Mouse (Mus musculus) midbrain, embryonic 10.5 days (tissue): Measurements from ENCODE around the gene Cacna1c. TPM values are rescaled to one million over a fixed set of nuclear protein-coding genes. Genes with fewer than 3 reads are reported as not detected.
"Not testable (repeated sequence)": the region's sequence is repeated elsewhere in the genome, so short reads cannot be mapped to it uniquely, and the experiment has no call there.

Source experiments
- DNase-seq: peaks from one replicate; pipeline ENCODE4 v3.0.0-alpha.2; 2017; ENCODE audit warnings: low spot score
- H3K27ac ChIP-seq: fragments of 300-500 bp; sonication (generic); replicated peaks from 2 replicates; pipeline ENCODE4 v1.5.1; 2016; ENCODE audit warnings: mild to moderate bottlenecking
- H3K27me3 ChIP-seq: fragments of 300-500 bp; sonication (generic); 2 replicates; pipeline ENCODE4 v1.6.1; 2016; ENCODE audit warnings: low read depth, mild to moderate bottlenecking; ENCODE audit not compliant: poor library complexity, severe bottlenecking
- H3K36me3 ChIP-seq: fragments of 300-500 bp; sonication (generic); 2 replicates; pipeline ENCODE4 v1.6.1; 2016; ENCODE audit warnings: mild to moderate bottlenecking, moderate library complexity
- H3K4me1 ChIP-seq: fragments of 300-500 bp; sonication (generic); 2 replicates; pipeline ENCODE4 v1.6.1; 2016
- H3K4me3 ChIP-seq: fragments of 300-500 bp; sonication (generic); 2 replicates; pipeline ENCODE4 v1.5.1; 2016; ENCODE audit warnings: mild to moderate bottlenecking, moderate library complexity
- H3K9me3 ChIP-seq: fragments of 300-500 bp; sonication (generic); replicated peaks from 2 replicates; pipeline ENCODE4 v1.6.1; 2016; ENCODE audit warnings: mild to moderate bottlenecking
- WGBS: fragments of 180-500 bp; shearing (Covaris S2); methylation state at CpG from one replicate; pipeline ENCODE4 v1.1.7; 2016; 5-methylcytosine and 5-hydroxymethylcytosine counted together
- polyA plus RNA-seq: library from polyadenylated mRNA; unstranded; fragments of >200 nt; fragmentation: Nextera tagmentation; extraction: Ambion mirVana; gene quantifications from 2 replicates; pipeline ENCODE4 v1.2.1, GENCODE M21; 2016

Gene Cacna1c
- polyA plus RNA-seq, 1 experiment from 2014 or later: 1.5 TPM

DNA sequence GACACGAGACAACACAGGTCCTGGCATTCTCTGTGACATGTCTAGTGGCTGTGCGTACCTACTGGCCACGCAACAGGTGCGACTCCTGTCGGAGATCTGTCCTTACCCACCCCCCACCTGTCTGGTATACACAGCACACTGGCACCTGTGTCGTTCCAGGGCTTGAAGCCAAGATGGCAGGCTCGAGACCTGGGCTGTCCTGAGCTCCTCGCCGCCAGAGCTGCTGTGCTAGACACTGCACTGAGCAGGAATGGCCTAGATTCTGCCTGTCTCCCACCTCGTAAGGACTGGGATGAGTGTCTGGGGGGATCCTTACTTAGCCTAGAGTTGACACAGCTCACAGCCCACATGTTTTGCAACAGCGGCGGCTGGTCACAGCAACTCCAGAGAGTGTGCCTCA is 29.0 kb upstream of the Cacna1c start:
- peaks cover 16% of the 10 kb centered on the region for H3K36me3 ChIP-seq
- H3K27ac ChIP-seq: no peak overlapping the region
- H3K4me1 ChIP-seq: 0 out of 2 replicates have a peak, but pooled peaks cover 7% of the 10 kb centered on the region
- no peaks in the 10 kb centered on the region for H3K9me3 ChIP-seq
- no peaks in the 10 kb centered on the region for H3K27me3 ChIP-seq
- H3K4me3 ChIP-seq: no peak overlapping the region
- no peak for DNase-seq
- 92% methylated on average over 12 of the region's 12 CpGs for WGBS

DNA sequence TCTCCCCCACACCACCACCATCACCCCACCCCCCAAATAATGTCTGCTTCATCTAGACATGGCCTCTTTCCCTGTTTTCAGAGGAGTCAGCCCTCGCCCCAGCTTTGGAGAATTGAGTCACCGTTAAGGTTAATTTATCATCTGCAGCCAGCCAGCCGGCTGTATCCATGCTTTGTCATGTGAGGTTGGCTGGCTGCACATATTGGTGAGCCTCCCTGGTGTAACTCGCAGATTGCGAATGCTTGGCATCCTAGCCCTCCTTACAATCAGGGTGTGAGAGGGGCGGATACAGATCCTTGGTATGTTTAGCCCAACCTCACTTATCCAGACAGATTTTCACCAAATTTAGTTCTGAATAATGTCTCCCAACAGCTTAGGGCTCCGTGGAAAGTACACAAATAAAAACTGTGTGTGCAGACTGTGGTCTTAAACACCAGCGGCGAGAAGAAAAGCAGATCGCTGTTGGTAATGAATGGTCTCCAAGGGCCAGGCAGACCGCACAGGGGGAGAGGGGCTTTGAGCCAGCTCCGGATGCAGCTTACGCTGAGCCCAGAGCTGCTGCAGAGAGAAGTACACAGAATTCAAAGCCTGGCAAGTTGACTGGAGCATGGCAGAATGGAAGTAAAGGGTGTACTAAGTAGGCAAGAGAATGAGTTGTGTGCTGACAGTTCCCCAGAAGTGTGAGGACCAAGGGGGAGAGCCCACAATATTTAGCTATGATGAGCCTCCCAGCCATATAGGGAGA is 28.4 kb upstream of the Cacna1c start:
- Histone ChIP-seq H3K27me3 (no peaks in the 10 kb centered on the region), H3K9me3 (no peaks in the 10 kb centered on the region), H3K27ac (no peak overlapping the region), H3K36me3 (peaks cover 17% of the 10 kb centered on the region), H3K4me1 (0 out of 2 replicates have a peak, but pooled peaks cover 7% of the 10 kb centered on the region), H3K4me3 (no peak overlapping the region)
- DNase-seq: no peak
- WGBS: 82% methylated on average over 13 of the region's 13 CpGs

DNA sequence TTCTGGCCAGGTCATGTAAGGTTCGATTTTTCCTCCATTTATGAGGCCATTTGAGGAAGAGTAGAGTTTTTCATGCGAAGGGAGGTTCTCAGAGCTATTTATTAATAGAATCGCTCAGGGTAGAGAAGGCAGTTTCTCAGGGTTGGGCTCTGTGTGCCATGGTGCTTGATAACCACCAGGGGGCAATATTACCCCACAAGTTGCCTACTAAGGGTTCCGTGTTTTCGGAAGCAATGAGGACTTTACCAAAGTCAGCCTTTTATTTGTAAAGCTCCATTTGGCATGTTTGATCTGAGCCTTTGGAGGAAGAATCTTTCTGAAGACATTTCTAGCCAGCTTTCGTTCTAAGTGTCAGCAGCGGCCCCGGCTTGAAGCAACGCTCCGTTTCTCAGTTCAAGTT is 24.1 kb upstream of the Cacna1c start:
- 57% methylated on average over 10 of the region's 10 CpGs for WGBS
- peak; percentile 47 for DNase-seq
- H3K36me3 ChIP-seq: peaks cover 49% of the 10 kb centered on the region

DNA sequence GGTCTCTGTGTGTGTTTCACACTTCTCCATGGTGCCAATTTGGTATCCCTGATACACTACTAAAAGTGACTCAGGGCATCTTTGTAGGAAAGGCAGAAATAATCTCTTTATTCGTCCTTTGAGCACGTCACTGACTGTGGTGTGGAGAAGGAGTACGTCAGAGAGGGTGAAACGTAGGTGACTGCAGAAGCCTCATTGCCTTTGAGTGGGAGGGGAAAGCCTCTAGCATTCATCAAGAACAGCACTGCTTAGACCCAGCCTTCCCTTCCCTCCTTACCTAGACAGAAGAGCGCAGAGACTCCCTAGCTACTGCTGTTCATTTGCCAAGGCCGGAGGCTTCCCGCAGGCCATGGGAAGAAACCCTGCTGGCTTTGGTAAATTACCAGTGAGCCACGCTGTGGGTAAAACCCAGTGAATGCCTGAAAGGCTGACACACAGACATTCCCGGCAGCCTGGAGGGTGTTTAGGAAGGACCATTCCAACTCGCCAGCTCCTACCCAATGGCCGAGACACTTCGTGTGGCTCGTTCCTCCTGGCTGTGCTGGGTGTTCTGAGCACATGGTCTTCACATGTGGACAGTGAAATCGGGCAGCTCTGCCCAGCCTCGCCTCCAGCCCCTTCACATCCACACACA is 23.1 kb upstream of the Cacna1c start:
- no peaks in the 10 kb centered on the region for H3K4me1 ChIP-seq
- H3K36me3 ChIP-seq: peaks cover 59% of the 10 kb centered on the region
- no peak overlapping the region for H3K4me3 ChIP-seq
- H3K27ac ChIP-seq: no peak overlapping the region
- H3K9me3 ChIP-seq: no peaks in the 10 kb centered on the region
- H3K27me3 ChIP-seq: no peaks in the 10 kb centered on the region
- 77% methylated on average over 15 of the region's 15 CpGs for WGBS
- DNase-seq: no peak

More for the DNA sequence above, 24.1 kb upstream of the Cacna1c start:
- Histone ChIP-seq H3K27ac (no peak overlapping the region), H3K4me3 (no peak overlapping the region), H3K4me1 (0 out of 2 replicates have a peak, but pooled peaks cover 7% of the 10 kb centered on the region), H3K9me3 (no peaks in the 10 kb centered on the region), H3K27me3 (no peaks in the 10 kb centered on the region)

DNA sequence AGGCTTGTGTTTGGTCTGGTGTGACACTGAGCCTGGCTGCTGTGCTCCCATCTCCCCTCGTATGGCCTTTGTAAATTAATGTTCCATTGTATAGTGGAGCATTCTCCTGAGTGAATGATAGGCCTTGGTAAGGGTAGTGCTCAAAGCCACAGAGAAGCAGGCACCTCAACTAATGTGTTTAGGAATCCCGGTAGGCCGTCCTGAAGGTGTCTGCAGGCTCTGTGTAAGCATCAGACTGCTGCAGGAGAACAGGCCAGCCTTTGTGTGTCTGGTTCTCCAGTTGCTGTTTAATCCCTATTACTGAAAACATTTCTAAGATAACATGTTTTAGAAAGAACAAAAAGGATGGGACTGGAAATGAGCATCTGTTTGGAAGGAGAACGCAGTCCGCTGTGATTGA is 22.4 kb upstream of the Cacna1c start:
- DNase-seq: no peak
- Histone ChIP-seq H3K36me3 (peaks cover 64% of the 10 kb centered on the region), H3K27me3 (no peaks in the 10 kb centered on the region), H3K4me3 (no peak overlapping the region), H3K4me1 (no peaks in the 10 kb centered on the region), H3K27ac (no peak overlapping the region), H3K9me3 (no peaks in the 10 kb centered on the region)
- WGBS: 88% methylated on average over 5 of the region's 5 CpGs

DNA sequence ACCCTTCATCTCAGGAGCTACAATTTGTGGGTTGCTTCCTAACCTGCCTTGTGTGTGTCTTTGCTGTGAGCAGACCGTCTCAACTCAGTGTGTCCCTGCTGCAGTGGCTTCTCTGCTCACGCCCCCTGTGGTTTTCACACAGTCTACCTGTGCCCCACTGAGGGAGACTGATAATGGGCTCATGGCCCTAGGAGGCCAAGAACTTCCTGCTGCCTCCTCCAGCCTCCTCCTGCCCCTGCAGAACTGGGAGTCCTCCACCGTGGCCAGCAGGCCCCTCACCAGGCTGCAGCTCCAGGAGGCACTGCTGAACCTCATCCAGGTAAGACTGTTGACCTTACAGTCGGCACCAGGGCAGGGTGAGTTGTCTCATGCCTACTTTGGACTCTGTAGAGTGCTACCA is 21.4 kb upstream of the Cacna1c start:
- H3K27me3 ChIP-seq: no peaks in the 10 kb centered on the region
- H3K27ac ChIP-seq: no peak overlapping the region
- H3K4me1 ChIP-seq: no peaks in the 10 kb centered on the region
- 76% methylated on average over 4 of the region's 4 CpGs for WGBS
- no peaks in the 10 kb centered on the region for H3K9me3 ChIP-seq
- peaks cover 73% of the 10 kb centered on the region for H3K36me3 ChIP-seq
- no peak for DNase-seq
- H3K4me3 ChIP-seq: no peak overlapping the region

DNA sequence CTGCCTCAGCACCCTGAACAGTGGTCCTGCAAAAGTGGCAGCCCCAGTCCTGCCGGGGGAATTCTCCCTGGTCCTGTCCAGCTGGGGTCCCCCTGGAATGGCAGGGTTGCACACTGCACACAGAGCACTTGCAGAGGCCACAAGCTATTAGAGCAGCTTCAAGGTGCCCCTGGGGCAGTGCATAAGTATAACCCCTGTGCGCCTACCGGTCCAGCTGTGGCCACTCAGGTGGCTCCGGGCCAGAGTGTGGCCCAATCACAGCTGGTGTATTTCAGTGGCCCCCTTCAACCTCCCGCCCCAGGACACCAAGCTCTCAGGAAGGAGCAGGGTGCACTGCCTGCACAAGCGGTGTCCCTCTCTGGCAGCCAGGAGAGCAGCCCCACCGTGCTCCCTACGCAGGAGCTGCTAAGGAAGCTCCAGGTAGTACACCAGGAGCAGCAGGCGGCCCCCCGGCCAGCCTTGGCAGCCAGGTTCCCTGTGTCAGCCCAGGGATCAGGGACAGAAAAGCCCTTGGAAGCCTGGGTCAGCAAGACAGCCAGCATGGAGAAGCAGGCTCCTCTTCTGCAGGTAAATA is 18.9 kb upstream of the Cacna1c start:
- Histone ChIP-seq H3K36me3 (peaks cover 61% of the 10 kb centered on the region), H3K9me3 (no peaks in the 10 kb centered on the region), H3K27me3 (no peaks in the 10 kb centered on the region), H3K4me3 (no peak overlapping the region), H3K4me1 (no peaks in the 10 kb centered on the region), H3K27ac (no peak overlapping the region)
- 96% methylated on average over 10 of the region's 10 CpGs for WGBS
- no peak for DNase-seq

DNA sequence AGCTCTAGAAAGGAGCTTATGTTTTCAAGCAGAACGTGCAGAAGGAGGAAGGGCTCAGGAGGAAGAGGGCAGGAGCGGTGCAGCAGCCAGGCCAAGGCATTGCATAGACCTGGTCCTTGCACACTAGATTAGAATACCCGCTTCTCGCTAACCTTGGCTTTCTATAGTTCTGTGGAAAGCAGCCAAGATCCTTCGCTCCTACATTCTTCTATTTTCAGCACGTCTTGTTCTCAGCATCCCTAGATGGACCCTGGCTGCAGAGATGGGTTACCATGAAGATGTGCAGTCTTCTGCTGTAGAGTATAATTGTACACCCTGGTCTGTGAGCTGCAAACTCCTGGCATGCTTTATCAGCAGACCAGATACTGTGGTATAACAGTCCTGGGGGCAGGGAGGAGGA is 18.0 kb upstream of the Cacna1c start:
- DNase-seq: no peak
- Histone ChIP-seq H3K9me3 (no peaks in the 10 kb centered on the region), H3K4me1 (no peaks in the 10 kb centered on the region), H3K36me3 (peaks cover 56% of the 10 kb centered on the region), H3K27ac (no peak overlapping the region), H3K4me3 (no peak overlapping the region), H3K27me3 (no peaks in the 10 kb centered on the region)
- WGBS: 90% methylated on average over 6 of the region's 6 CpGs

DNA sequence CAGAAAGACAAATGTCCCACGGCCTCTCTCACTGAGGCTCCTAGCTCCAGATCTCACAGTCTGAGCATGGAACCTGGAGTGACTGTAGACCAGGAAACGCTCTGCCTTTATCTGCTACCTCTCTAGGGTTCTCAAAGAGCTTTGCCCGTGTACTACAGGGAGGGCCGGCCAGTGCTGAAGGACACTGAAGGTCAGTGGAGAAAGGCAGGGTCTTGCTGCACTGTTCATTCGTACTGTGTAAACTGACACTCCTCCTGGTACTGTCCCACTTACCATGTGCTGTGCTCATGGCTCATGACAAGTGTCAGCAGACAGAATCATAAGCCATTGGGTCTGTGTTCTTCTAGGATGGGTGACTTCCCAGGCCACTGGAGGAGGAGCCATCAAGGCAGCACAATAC is 17.2 kb upstream of the Cacna1c start:
- Histone ChIP-seq H3K9me3 (no peaks in the 10 kb centered on the region), H3K36me3 (peaks cover 50% of the 10 kb centered on the region), H3K4me1 (no peaks in the 10 kb centered on the region), H3K4me3 (no peak overlapping the region), H3K27ac (no peak overlapping the region), H3K27me3 (no peaks in the 10 kb centered on the region)
- WGBS: 86% methylated on average over 5 of the region's 5 CpGs
- DNase-seq: no peak

DNA sequence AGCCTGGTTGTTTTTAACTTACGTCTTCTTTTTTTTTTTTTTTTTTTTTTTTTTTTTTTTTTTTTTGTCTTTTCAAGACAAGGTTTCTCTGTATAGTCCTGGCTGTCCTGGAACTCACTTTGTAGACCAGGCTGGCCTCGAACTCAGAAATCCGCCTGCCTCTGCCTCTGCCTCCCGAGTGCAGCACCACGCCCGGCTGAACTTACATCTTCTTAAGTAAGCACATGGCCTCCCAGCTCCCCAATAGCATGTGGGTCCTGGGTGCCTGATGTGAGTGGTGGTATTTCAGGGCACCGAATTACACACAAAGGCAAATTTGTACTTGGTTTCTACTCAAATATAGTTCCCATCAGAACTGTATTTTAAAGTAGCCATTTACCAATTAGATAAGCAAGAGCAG is 9.8 kb upstream of the Cacna1c start:
- not testable (repeated sequence) for H3K4me1 ChIP-seq, DNase-seq, H3K4me3 ChIP-seq, H3K9me3 ChIP-seq, H3K27ac ChIP-seq, H3K27me3 ChIP-seq
- 91% methylated on average over 7 of the region's 7 CpGs for WGBS
- peaks cover 43% of the 10 kb centered on the region for H3K36me3 ChIP-seq

DNA sequence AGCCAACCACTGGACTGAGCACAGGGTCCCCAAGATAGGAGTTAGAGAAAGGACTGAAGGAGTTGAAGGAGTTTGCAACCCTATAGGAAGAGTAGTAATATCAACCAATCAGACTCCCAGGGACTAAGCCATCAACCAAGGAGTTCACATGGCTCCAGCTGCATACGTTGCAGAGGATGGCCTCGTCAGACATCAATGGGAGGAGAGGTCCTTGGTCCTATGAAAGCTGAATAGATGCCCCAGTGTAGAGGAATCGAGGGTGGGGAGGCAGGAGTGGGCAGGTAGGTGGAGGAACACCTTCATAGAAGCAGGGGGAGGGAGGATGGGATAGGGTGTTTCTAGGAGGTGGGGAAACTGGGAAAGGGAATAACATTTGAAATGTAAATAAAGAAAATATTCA is 8.7 kb upstream of the Cacna1c start:
- Histone ChIP-seq H3K4me1 (peaks cover 9% of the 10 kb centered on the region), H3K27me3 (no peaks in the 10 kb centered on the region), H3K36me3 (peaks cover 47% of the 10 kb centered on the region), H3K4me3 (no peak overlapping the region), H3K27ac (no peak overlapping the region), H3K9me3 (no peaks in the 10 kb centered on the region)
- WGBS: 65% methylated on average over 3 of the region's 3 CpGs
- no peak for DNase-seq

DNA sequence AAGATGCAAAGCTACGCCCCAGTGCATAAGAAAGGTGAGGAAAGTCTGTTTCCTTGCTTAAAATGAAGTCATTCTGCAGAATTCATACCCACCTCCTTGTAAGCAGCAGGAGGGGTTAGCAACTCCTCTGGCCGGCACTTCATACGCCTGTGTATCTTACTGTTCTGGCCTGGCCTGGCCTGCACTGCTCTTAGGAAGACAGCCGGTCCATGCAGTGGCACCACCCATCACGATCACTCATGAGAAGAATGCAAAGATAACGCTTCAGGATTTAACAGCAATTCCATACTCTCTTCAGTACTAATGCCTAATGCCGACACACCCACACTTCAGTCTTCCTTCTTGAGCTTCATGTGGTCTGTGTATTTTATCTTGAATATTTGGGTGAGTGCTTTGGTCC is 8.1 kb upstream of the Cacna1c start:
- 90% methylated on average over 7 of the region's 7 CpGs for WGBS
- no peaks in the 10 kb centered on the region for H3K9me3 ChIP-seq
- H3K27ac ChIP-seq: no peak overlapping the region
- peaks cover 47% of the 10 kb centered on the region for H3K36me3 ChIP-seq
- H3K4me1 ChIP-seq: peaks cover 15% of the 10 kb centered on the region
- no peak overlapping the region for H3K4me3 ChIP-seq
- DNase-seq: no peak
- no peaks in the 10 kb centered on the region for H3K27me3 ChIP-seq

DNA sequence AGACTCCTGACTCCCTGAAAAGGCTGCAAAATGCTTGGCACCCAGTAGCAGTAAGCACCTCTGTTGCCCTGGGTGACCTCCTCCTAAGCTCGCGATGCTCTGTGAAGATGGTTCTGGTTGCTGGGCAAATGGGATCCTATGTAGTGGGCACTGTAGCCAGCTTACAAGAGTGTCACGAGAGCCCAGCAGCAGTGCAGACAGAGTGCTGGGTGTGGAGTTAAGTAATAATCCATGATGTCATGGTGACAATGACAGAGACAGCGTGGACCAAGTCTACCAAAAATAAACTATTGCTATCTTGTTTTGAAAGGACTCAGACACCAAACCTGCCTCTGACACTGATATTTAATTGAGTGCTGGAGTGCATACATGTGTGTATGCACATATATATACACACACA is 5.4 kb upstream of the Cacna1c start:
- no peak for DNase-seq
- WGBS: 93% methylated on average over 4 of the region's 4 CpGs
- Histone ChIP-seq H3K27me3 (no peaks in the 10 kb centered on the region), H3K36me3 (peaks cover 47% of the 10 kb centered on the region), H3K4me3 (no peak overlapping the region), H3K9me3 (no peaks in the 10 kb centered on the region), H3K27ac (no peak overlapping the region), H3K4me1 (peaks cover 31% of the 10 kb centered on the region)
